Comparison of ENCODE assay signal across 8 mouse cellular contexts in the genomic region with DNA sequence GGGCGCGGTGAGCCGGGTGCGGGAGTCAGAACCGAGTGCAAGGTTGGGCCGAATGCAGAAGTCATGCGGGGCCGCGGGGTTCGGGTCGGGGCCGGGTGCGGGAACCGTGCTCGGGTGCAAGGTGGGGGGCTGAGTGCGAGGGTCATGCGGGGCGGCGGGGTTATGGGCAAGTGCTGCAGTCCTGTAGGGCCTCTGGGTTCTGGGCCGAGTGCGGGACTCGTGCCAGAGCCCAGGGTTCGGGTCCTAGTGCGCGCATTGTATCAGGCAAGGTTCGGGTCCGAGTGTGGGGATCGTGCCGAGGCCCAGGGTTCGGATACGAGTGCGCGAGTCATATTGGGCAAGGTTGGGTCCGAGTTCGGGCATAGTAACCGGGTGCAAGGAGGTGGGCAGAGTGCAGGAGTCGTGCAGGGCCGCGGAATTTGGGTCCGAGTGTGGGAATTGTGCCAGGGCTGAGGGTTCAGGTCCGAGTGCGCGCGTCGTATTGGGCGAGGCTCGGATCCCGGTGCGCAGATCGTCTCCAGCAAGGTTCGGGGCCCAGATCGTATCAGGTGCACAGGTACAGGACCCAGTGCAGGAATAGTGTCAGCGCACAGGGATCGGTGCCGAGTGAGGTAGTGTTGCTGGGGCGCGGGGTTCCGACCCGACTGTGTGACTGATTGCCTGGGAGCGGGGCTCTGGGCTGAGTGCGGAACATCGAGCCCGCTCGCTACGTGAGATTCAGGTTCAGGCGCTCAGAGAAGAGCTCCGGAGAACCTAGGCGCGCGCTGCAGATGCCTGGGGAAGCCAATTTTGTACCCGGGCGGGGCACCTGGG. TPM values are rescaled to one million over a fixed set of nuclear protein-coding genes. Genes with fewer than 3 reads are reported as not detected.
A peak's percentile ranks its signal among the peaks of the same experiment; 100 is the strongest.
DNase-seq lines count a peak whose midpoint lies in the region; ATAC-seq and TF ChIP-seq lines count a peak whose summit lies in the region.

No protein-coding gene starts in this region.

- WGBS in heart, postnatal 0 days, result under 1% methylated on average over 72 of the region's 72 CpGs
- under 1% methylated on average over 72 of the region's 72 CpGs for WGBS in midbrain, embryonic 12.5 days

- intact Hi-C loops in left cerebral cortex, postnatal 10 days (cut with DNase I), result no loop called here

- H3K4me1 ChIP-seq in cortical plate, adult 2 months (ENCODE audit: control insufficient read depth, insufficient read depth, low read length), result peaks cover 4% of the 10 kb centered on the region; the same call in 1 of the 2 replicates
- peaks cover 6% of the 10 kb centered on the region; the same call in 1 of the 2 replicates for H3K4me1 ChIP-seq in heart, postnatal 0 days (ENCODE audit: control insufficient read depth, insufficient read depth)
- H3K4me1 ChIP-seq in midbrain, embryonic 12.5 days, result peaks cover 12% of the 10 kb centered on the region

- peak; percentile 54 to 79 for DNase-seq in left cerebral cortex, postnatal 10 days (ENCODE audit: extremely low spot score in 1 of 2, low spot score in 2 of 2)
- DNase-seq in left cerebral cortex, adult 11 months (ENCODE audit: low spot score), result no peak
- DNase-seq in R1 (ENCODE audit: low read depth, low spot score), result peak; percentile 73
- no peak for DNase-seq in heart, postnatal 0 days (ENCODE audit: low spot score)
- DNase-seq in layer of hippocampus, postnatal 10 days (ENCODE audit: low spot score in 2 of 2), result peak; percentile 68 to 75

- no peak for TF ChIP-seq EP300 in heart, postnatal 0 days (IDR thresholded peaks at IDR 0.05; ENCODE audit: low read depth)

- H3K27ac ChIP-seq in cortical plate, adult 2 months (ENCODE audit: insufficient read depth, low read length), result peak overlapping the region; percentile 97
- H3K27ac ChIP-seq in heart, postnatal 0 days (ENCODE audit: low read depth), result no peak overlapping the region
- peak overlapping the region; percentile 81 for H3K27ac ChIP-seq in midbrain, embryonic 12.5 days (replicated peaks)

- peak overlapping the region; percentile 78 for H3K9ac ChIP-seq in heart, postnatal 0 days (replicated peaks; ENCODE audit: low read depth, low read length)
- peak overlapping the region; percentile 93 for H3K9ac ChIP-seq in midbrain, embryonic 12.5 days (replicated peaks)

- no peaks in the 10 kb centered on the region for H3K9me3 ChIP-seq in heart, postnatal 0 days (replicated peaks; ENCODE audit: control insufficient read depth, low read length)
- H3K9me3 ChIP-seq in midbrain, embryonic 12.5 days, result 0 out of 2 replicates have a peak, but pooled peaks cover 3% of the 10 kb centered on the region

- peak; percentile 27; the same call in 1 of the 2 replicates for ATAC-seq in heart, postnatal 0 days (ENCODE audit: insufficient read depth, low read depth)
- peak; percentile 55 for ATAC-seq in midbrain, embryonic 12.5 days (ENCODE audit: low FRiP score, low read depth)
- ATAC-seq in monocyte, adult 5-6 weeks (replicated peaks; ENCODE audit: insufficient number of reproducible peaks, low FRiP score, low TSS enrichment, poor library complexity, severe bottlenecking), result no peak

- H3K4me3 ChIP-seq in cortical plate, adult 2 months (ENCODE audit: insufficient read depth, low read length), result peak overlapping the region; percentile 99
- peak overlapping the region; percentile 87 for H3K4me3 ChIP-seq in heart, postnatal 0 days (ENCODE audit: low read depth, low read length)
- H3K4me3 ChIP-seq in midbrain, embryonic 12.5 days, result peak overlapping the region; percentile 89

- H3K36me3 ChIP-seq in heart, postnatal 0 days (replicated peaks; ENCODE audit: control insufficient read depth, insufficient read depth, low read length), result no peaks in the 10 kb centered on the region
- no peaks in the 10 kb centered on the region for H3K36me3 ChIP-seq in midbrain, embryonic 12.5 days

- TF ChIP-seq POLR2A in cortical plate, adult 2 months (IDR thresholded peaks at IDR 0.05; ENCODE audit: extremely low read depth, insufficient read depth, low read length), result no peak

- H3K4me2 ChIP-seq in heart, postnatal 0 days (ENCODE audit: low read depth, low read length), result peak overlapping the region; percentile 89
- peak overlapping the region; percentile 94 for H3K4me2 ChIP-seq in midbrain, embryonic 12.5 days (replicated peaks)

- peaks cover 49% of the 10 kb centered on the region for H3K27me3 ChIP-seq in heart, postnatal 0 days (ENCODE audit: control insufficient read depth, insufficient read depth, low read length)
- H3K27me3 ChIP-seq in midbrain, embryonic 12.5 days, result peaks cover 39% of the 10 kb centered on the region

- no peak for TF ChIP-seq CTCF in cortical plate, adult 2 months (IDR thresholded peaks at IDR 0.05; ENCODE audit: extremely low read depth, insufficient read depth, low read length)
- TF ChIP-seq CTCF in heart, postnatal 0 days (IDR thresholded peaks at IDR 0.05; ENCODE audit: low read depth), result no peak

RNA-seq across cellular contexts. Expression of a gene that starts 0.7 kb away (rescaled TPM):
- total RNA-seq in left cerebral cortex, postnatal 10 days (2021), result 100 to 1,000 TPM; 909 to 940 TPM
- 406 and 407 TPM in 2 replicates for polyA plus RNA-seq in cortical plate, adult 2 months (2012; rRNA removed)
- total RNA-seq in heart, postnatal 0 days (2014; rRNA removed; ENCODE audit: low replicate concordance), result 32.1 and 37.9 TPM in 2 replicates
- 12.6 and 14.3 TPM in 2 replicates for polyA plus RNA-seq in heart, postnatal 0 days (2015; fragmentation: Nextera tagmentation; extraction: Ambion mirVana)
- 100 to 1,000 TPM; 726 TPM for total RNA-seq in layer of hippocampus, postnatal 10 days (2021)
- polyA plus RNA-seq in midbrain, embryonic 12.5 days (2016; fragmentation: Nextera tagmentation; extraction: Ambion mirVana), result 84.4 and 103 TPM in 2 replicates
- 0.43 to 4.3 TPM (median 1.2 TPM) in 3 replicates for total RNA-seq in monocyte, adult 5-6 weeks (2017)

Comparison
In these comparisons a context has a peak if more than half of its experiments do, and no peak if none do; other contexts are left out.
1. DNase-seq: peak in left cerebral cortex, postnatal 10 days (2 of 2), R1 (single experiment) and layer of hippocampus, postnatal 10 days (2 of 2); none in left cerebral cortex, adult 11 months (single experiment) and heart, postnatal 0 days (single experiment).
2. RNA of a gene that starts 0.7 kb away (total RNA-seq): 909 to 940 TPM in left cerebral cortex, postnatal 10 days and 726 TPM in layer of hippocampus, postnatal 10 days; 32.1 to 37.9 TPM in heart, postnatal 0 days and 0.43 to 4.3 TPM in monocyte, adult 5-6 weeks; every median in the first group is over 10 times any median in the second.
3. Peak in every context shown above with its lines, with median percentiles within 50 percentile points of each other: H3K4me3 ChIP-seq.